Mouse (Mus musculus): ENCODE measurements at regions not wholly inside any gene's neighbourhood (a gene's known extent, or its start where the extent isn't known, plus 50 kb on each side); places are given as distances from the start of the nearest gene placed in this dataset.
A peak's percentile ranks its signal among the peaks of the same experiment; 100 is the strongest.

DNA sequence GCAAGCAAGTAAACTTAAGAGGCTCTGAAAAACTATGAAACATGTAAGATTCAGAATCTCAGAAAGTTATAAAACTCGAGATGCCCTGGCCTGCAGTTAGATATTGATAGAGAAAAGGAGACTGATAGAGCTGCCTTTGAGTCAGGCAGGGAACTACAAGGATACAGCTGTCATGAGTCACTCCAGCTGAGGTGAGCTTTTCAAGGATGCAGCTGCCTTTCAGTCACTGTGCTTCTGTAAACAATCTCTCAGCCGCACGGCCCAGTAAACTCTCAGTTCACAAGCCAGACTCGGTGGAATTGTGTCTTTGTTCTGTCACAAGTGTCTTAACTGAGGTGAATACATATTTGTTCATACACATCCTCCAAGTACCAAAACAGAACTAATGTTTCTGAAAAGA, 334.9 kb upstream of the Rsrc1 start:
- Histone ChIP-seq H3K27me3 (ENCODE audit: control insufficient read depth, insufficient read depth, low read depth, low read length) (no peaks in the 10 kb centered on the region), H3K4me1 (ENCODE audit: control insufficient read depth, insufficient read depth, low read length) (no peaks in the 10 kb centered on the region; the same call in 1 of the 2 replicates), H3K4me3 (ENCODE audit: low read depth, low read length) (no peak overlapping the region), H3K36me3 (ENCODE audit: control insufficient read depth, insufficient read depth, low read length) (no peaks in the 10 kb centered on the region), H3K9ac (ENCODE audit: low read depth, low read length) (no peak overlapping the region), H3K27ac (ENCODE audit: low read length) (no peak overlapping the region), H3K9me3 (replicated peaks; ENCODE audit: control insufficient read depth, low read length, poor library complexity, severe bottlenecking) (no peaks in the 10 kb centered on the region), H3K4me2 (ENCODE audit: low read length) (no peak overlapping the region)
- ATAC-seq, result no peak
- 38% methylated on average over 4 of the region's 4 CpGs for WGBS

GRCm38 (mm10) chr3:66649271-66649670, 331.9 kb upstream of the Rsrc1 start:
- Histone ChIP-seq H3K4me3 (ENCODE audit: low read depth, low read length) (no peak overlapping the region), H3K27ac (ENCODE audit: low read length) (no peak overlapping the region), H3K4me1 (ENCODE audit: control insufficient read depth, insufficient read depth, low read length) (no peaks in the 10 kb centered on the region; the same call in 1 of the 2 replicates), H3K9ac (ENCODE audit: low read depth, low read length) (no peak overlapping the region), H3K4me2 (ENCODE audit: low read length) (no peak overlapping the region), H3K9me3 (replicated peaks; ENCODE audit: control insufficient read depth, low read length, poor library complexity, severe bottlenecking) (no peaks in the 10 kb centered on the region), H3K27me3 (ENCODE audit: control insufficient read depth, insufficient read depth, low read depth, low read length) (no peaks in the 10 kb centered on the region), H3K36me3 (ENCODE audit: control insufficient read depth, insufficient read depth, low read length) (no peaks in the 10 kb centered on the region)
- ATAC-seq, result no peak
- 89% methylated on average over 4 of the region's 4 CpGs for WGBS

DNA sequence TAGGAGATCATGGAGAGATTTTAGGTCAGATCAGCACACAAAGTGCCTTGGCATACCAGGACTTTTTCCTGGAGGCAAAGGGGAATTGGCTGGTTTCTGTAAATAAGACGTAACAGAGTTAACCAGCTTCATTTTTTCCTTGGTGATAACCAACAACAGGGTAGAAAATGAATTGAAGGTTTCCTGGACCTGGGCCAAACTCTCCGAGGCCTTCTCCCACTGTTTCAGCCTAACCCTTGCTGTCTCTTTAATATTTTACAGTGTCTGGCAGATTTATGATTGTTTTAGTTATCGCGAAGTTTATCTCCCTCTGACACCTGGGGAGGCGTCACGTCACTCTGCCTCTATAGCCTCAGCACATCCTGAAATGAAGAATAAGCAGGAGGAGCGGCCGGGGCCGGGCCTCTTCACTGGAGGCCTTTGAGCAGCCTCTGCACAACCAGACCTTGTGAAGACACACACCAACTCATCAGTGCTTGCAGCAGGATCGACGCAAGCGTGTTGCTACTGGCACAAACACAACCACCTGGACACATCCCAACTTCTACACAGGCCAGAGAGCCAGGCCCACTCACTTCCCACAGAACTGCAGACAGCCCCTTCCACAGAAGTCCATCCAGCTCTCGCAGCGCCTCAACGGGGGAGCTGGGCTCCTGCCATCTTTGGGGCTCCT, 331.0 kb upstream of the Rsrc1 start:
- H3K4me1 ChIP-seq (ENCODE audit: control insufficient read depth, insufficient read depth, low read length), result no peaks in the 10 kb centered on the region; the same call in 1 of the 2 replicates
- no peak overlapping the region for H3K4me3 ChIP-seq (ENCODE audit: low read depth, low read length)
- no peaks in the 10 kb centered on the region for H3K36me3 ChIP-seq (ENCODE audit: control insufficient read depth, insufficient read depth, low read length)
- WGBS, result 75% methylated on average over 15 of the region's 15 CpGs
- ATAC-seq, result peak; percentile 48
- H3K27ac ChIP-seq (ENCODE audit: low read length), result no peak overlapping the region
- no peaks in the 10 kb centered on the region for H3K27me3 ChIP-seq (ENCODE audit: control insufficient read depth, insufficient read depth, low read depth, low read length)
- H3K9ac ChIP-seq (ENCODE audit: low read depth, low read length), result no peak overlapping the region
- no peaks in the 10 kb centered on the region for H3K9me3 ChIP-seq (replicated peaks; ENCODE audit: control insufficient read depth, low read length, poor library complexity, severe bottlenecking)
- no peak overlapping the region for H3K4me2 ChIP-seq (ENCODE audit: low read length)

DNA sequence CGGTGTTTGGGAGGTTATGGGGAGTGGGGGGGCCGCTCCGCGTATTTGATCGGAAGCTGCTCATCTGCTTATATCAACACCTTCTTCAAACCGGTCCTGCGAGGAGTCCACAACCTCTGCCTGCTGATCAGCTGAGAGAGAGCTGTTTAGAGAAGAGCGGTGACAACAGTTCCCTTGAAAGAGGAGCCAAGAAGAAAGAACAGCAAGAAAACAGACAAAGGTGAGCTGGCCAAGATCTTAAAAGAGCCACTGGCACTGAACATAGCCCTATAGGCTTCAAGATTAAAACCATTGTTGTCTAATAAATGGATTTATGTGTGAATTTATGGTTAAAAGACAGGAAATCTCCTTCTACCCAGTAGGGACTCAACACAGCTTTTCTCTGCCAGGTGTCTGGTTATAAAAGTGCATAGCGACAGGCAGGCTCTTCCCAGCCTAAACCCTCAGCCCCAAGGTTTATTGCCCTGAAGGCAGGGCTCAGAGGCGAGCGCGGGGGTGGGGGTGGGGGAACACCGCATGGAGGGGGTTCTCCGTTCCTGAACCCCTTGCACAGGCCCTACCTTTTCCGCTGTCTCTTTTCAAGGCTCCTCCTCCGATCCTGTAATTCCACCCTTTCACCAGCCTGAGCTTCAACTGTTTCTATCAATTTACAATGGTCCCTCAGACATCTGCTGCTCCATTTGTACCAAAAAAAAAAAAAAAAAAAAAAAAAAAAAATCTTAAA, 330.3 kb upstream of the Rsrc1 start:
- WGBS, result 54% methylated on average over 16 of the region's 16 CpGs
- Histone ChIP-seq H3K36me3 (ENCODE audit: control insufficient read depth, insufficient read depth, low read length) (no peaks in the 10 kb centered on the region), H3K27ac (ENCODE audit: low read length) (no peak overlapping the region), H3K9ac (ENCODE audit: low read depth, low read length) (no peak overlapping the region), H3K4me3 (ENCODE audit: low read depth, low read length) (no peak overlapping the region), H3K4me1 (ENCODE audit: control insufficient read depth, insufficient read depth, low read length) (no peaks in the 10 kb centered on the region; the same call in 1 of the 2 replicates), H3K9me3 (replicated peaks; ENCODE audit: control insufficient read depth, low read length, poor library complexity, severe bottlenecking) (no peaks in the 10 kb centered on the region), H3K27me3 (ENCODE audit: control insufficient read depth, insufficient read depth, low read depth, low read length) (no peaks in the 10 kb centered on the region), H3K4me2 (ENCODE audit: low read length) (peak overlapping the region; percentile 31; the same call in 1 of the 2 replicates)
- peak; percentile 28; the same call in 1 of the 2 replicates for ATAC-seq

DNA sequence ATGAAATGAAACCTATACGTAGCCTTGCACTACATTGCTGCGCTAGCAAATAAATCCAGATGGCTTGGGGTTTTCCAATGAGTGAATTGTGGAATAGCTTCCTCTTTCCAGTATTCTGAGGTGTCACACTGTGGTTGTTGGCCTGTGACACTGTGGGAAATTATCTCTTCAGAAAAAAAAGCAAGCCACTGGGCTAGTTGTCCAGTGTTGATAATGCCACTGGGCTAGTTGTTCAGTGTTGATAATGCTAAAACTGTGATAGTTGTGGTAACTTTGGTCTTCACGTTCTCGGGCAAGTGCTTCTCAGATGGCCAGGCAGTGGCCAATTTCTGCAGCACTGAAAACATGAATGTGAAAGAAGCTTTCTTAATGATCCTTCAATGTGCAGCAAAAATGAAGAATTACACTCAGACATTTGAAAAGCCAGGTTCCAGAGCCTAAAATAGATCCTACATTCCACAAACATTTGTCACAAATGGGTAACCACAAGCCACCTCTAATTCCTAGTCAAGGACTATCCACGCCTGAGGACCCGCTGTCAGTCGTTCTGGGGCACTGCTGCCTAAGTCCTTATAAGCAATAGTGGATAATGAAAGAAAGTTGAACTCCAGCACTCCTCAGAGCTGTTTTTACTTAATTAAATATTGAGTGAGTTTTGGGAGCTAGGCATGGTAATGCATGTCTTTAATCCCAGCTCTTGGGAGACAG, 328.9 kb upstream of the Rsrc1 start:
- no peak overlapping the region for H3K9ac ChIP-seq (ENCODE audit: low read depth, low read length)
- H3K27ac ChIP-seq (ENCODE audit: low read length), result no peak overlapping the region
- H3K4me3 ChIP-seq (ENCODE audit: low read depth, low read length), result no peak overlapping the region
- no peaks in the 10 kb centered on the region for H3K27me3 ChIP-seq (ENCODE audit: control insufficient read depth, insufficient read depth, low read depth, low read length)
- H3K4me1 ChIP-seq (ENCODE audit: control insufficient read depth, insufficient read depth, low read length), result no peaks in the 10 kb centered on the region; the same call in 1 of the 2 replicates
- WGBS, result 92% methylated on average over 7 of the region's 7 CpGs
- no peak for ATAC-seq
- no peaks in the 10 kb centered on the region for H3K36me3 ChIP-seq (ENCODE audit: control insufficient read depth, insufficient read depth, low read length)
- H3K9me3 ChIP-seq (replicated peaks; ENCODE audit: control insufficient read depth, low read length, poor library complexity, severe bottlenecking), result no peaks in the 10 kb centered on the region
- no peak overlapping the region for H3K4me2 ChIP-seq (ENCODE audit: low read length)

DNA sequence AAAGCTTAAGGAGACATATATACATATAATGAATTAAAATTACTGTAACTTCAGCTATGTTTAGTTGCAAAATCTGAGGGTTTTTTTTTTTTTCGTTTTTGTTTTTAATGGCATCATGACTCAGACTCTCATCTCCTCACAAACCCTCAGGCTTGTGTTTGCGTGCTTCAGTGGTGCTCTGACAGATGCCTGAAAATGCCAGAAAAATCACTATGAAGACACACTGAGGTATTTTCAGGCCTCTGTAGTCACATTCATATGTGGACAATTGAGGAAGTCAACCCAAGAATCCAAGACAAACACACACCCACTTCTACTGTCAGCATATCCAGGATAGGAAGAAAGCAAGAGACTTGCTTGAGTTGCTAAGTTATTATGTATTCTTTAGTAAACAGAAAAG, 327.2 kb upstream of the Rsrc1 start:
- Histone ChIP-seq H3K9me3 (replicated peaks; ENCODE audit: control insufficient read depth, low read length, poor library complexity, severe bottlenecking) (no peaks in the 10 kb centered on the region), H3K9ac (ENCODE audit: low read depth, low read length) (no peak overlapping the region), H3K27ac (ENCODE audit: low read length) (no peak overlapping the region), H3K4me3 (ENCODE audit: low read depth, low read length) (no peak overlapping the region), H3K4me2 (ENCODE audit: low read length) (no peak overlapping the region), H3K27me3 (ENCODE audit: control insufficient read depth, insufficient read depth, low read depth, low read length) (no peaks in the 10 kb centered on the region), H3K36me3 (ENCODE audit: control insufficient read depth, insufficient read depth, low read length) (no peaks in the 10 kb centered on the region), H3K4me1 (ENCODE audit: control insufficient read depth, insufficient read depth, low read length) (no peaks in the 10 kb centered on the region; the same call in 1 of the 2 replicates)
- WGBS, result 79% methylated on average over 2 of the region's 2 CpGs
- no peak for ATAC-seq

- Histone ChIP-seq H3K4me3 (ENCODE audit: low read depth, low read length) (no peak overlapping the region), H3K9ac (ENCODE audit: low read depth, low read length) (no peak overlapping the region), H3K36me3 (ENCODE audit: control insufficient read depth, insufficient read depth, low read length) (no peaks in the 10 kb centered on the region), H3K9me3 (replicated peaks; ENCODE audit: control insufficient read depth, low read length, poor library complexity, severe bottlenecking) (no peaks in the 10 kb centered on the region), H3K4me1 (ENCODE audit: control insufficient read depth, insufficient read depth, low read length) (no peaks in the 10 kb centered on the region; the same call in 1 of the 2 replicates), H3K27me3 (ENCODE audit: control insufficient read depth, insufficient read depth, low read depth, low read length) (no peaks in the 10 kb centered on the region), H3K27ac (ENCODE audit: low read length) (no peak overlapping the region), H3K4me2 (ENCODE audit: low read length) (no peak overlapping the region)
- WGBS, result 73% methylated on average over 1 of the region's 1 CpGs
- no peak for ATAC-seq
Measured at GRCm38 (mm10) chr3:66654860-66655259, 326.3 kb upstream of the Rsrc1 start.

- no peaks in the 10 kb centered on the region for H3K36me3 ChIP-seq (ENCODE audit: control insufficient read depth, insufficient read depth, low read length)
- no peaks in the 10 kb centered on the region for H3K9me3 ChIP-seq (replicated peaks; ENCODE audit: control insufficient read depth, low read length, poor library complexity, severe bottlenecking)
- no peaks in the 10 kb centered on the region for H3K27me3 ChIP-seq (ENCODE audit: control insufficient read depth, insufficient read depth, low read depth, low read length)
- H3K4me1 ChIP-seq (ENCODE audit: control insufficient read depth, insufficient read depth, low read length), result no peaks in the 10 kb centered on the region
- ATAC-seq, result no peak
- H3K9ac ChIP-seq (ENCODE audit: low read depth, low read length), result no peak overlapping the region
- H3K4me3 ChIP-seq (ENCODE audit: low read depth, low read length), result no peak overlapping the region
- H3K4me2 ChIP-seq (ENCODE audit: low read length), result no peak overlapping the region
- 91% methylated on average over 5 of the region's 5 CpGs for WGBS
- no peak overlapping the region for H3K27ac ChIP-seq (ENCODE audit: low read length)
Measured at GRCm38 (mm10) chr3:66656458-66656857, 324.7 kb upstream of the Rsrc1 start.

GRCm38 (mm10) chr3:66660555-66660954, 320.6 kb upstream of the Rsrc1 start:
- no peak for ATAC-seq
- 76% methylated on average over 5 of the region's 5 CpGs for WGBS
- no peaks in the 10 kb centered on the region for H3K36me3 ChIP-seq (ENCODE audit: control insufficient read depth, insufficient read depth, low read length)

More at GRCm38 (mm10) chr3:66660555-66660954, 320.6 kb upstream of the Rsrc1 start:
- H3K27ac ChIP-seq (ENCODE audit: low read length), result no peak overlapping the region
- H3K4me1 ChIP-seq (ENCODE audit: control insufficient read depth, insufficient read depth, low read length), result no peaks in the 10 kb centered on the region; the same call in 1 of the 2 replicates
- H3K9ac ChIP-seq (ENCODE audit: low read depth, low read length), result no peak overlapping the region
- no peaks in the 10 kb centered on the region for H3K27me3 ChIP-seq (ENCODE audit: control insufficient read depth, insufficient read depth, low read depth, low read length)
- no peak overlapping the region for H3K4me2 ChIP-seq (ENCODE audit: low read length)
- H3K4me3 ChIP-seq (ENCODE audit: low read depth, low read length), result no peak overlapping the region
- no peaks in the 10 kb centered on the region for H3K9me3 ChIP-seq (replicated peaks; ENCODE audit: control insufficient read depth, low read length, poor library complexity, severe bottlenecking)

Measured in midbrain, embryonic 16.5 days (tissue).